Mouse (Mus musculus): ENCODE data around the gene AU040320. TPM values are rescaled to one million over a fixed set of nuclear protein-coding genes. Genes with fewer than 3 reads are reported as not detected.

The AU040320 gene
- total RNA-seq, 4 experiments from 2014 or later, result 28.2 to 37.7 (median 33.6) TPM

DNA sequence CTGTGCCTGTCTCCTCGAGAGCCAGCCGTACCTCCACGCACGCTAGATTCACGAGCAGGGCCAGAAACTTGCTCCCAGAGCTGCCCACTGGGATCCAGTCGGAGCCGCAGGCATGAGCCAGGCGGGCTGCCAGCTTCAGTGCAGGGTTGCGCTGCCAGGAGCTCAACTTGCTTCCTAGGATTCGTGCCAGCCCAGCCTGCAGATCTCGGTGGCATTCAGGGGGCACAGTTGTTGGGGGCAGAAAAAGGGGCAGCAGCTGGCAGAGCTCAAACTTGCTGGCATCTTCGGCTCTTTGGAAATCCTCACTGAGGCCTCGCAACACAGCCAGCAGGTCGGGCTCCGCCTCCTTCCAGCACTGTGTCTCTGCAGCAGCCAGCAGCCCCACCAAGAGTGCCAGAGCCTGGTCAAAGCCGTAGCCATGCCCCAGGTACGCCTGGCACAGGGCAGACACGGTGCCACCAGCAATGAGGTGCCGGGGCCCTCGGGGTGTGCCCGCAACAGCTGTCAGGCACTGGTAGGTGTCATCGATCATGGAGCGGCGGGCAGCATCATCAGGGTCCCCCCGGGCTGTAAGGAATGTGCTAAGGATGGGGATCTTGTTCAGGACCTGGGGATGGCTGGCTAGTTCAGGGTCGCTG, 3.2 kb upstream of the AU040320 start:
- DNase-seq (ENCODE audit: low spot score in 2 of 2), result peak; percentile 44 to 72

DNA sequence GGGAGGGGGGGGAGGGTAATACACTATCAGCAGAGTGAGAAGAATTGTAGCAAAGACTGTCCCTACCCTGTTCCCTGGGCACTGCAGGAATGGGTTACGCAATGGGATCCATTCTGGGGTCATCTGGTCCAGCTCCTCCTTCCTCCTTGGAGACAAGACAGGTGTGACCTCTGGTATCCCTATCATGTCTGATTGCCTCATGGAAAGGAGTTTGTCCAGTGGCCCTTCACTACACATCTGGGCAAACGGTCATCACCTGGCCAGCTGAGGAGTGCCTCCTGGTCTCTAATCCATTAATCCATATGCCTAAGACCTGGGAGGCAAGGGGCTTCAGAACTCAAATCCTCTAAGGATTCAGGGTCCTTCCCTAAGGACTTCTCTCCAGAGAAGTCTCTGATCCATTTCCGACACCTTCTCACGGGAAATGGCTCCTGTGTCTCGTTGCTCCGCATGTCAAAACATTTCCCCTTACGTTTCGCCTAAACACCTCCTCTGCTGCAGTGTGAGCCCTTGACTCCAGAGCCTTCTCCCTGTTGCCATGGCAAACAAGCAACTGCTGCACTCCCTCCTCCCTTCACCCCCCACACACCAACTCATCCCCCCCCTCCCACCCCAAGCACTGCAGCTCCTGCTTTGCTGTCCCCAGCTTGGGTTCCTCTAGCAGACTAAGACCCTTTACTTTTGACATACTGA, 2.3 kb upstream of the AU040320 start:
- no peak for DNase-seq (ENCODE audit: low spot score in 2 of 2)

DNA sequence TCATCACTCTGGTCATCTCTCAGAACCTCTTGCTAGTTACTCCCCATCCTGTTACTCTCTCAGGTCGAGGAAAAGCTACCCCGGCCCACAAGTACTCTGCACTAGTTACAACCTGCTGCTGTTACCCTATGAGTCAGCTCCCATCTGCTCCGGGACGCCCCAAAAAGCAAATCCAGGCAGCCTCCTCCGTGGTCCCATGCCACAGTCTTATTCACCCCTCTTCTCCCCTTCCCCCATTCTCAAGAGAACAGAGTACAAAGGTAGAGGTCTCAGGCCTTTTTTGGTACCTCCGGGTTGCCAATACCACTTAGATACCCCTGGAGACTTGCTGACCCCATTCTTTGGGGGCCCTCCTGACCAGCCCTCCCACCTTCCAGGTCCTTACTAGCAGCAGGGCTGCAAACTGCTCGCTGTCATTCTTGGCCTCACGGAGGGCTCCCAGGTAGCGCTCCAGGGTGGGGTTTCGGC, 1.8 kb upstream of the AU040320 start:
- no peak for DNase-seq (ENCODE audit: low spot score in 2 of 2)

DNA sequence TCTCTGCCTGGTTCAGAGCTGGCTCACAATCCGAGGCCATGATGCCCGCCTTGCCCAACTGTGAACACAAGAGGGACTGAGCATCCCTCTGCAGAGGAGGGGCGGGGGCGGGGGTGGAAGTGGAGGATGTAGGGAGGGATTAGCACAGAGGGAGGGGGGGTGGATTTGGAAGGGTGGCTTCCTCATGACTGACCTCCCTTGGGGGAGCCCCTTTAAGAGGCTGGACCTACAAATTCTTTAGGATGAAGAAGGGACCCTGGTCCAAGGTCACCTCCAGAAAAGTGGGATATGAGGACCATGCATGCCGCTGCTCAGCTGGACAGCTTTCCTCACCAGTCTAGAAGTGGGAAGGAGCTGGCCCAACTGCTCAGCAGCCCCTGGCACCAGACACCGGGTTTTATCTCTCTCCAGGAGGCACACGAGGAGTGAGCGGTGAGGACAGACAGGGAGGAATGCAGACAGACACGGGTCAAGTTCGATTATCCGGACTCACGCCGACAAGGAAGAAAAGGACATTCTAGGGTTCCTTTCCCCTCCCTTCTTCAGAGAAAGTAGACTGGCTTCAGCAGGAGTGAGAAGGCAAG, 1.2 kb upstream of the AU040320 start:
- no peak for DNase-seq (ENCODE audit: low spot score in 2 of 2)

DNA sequence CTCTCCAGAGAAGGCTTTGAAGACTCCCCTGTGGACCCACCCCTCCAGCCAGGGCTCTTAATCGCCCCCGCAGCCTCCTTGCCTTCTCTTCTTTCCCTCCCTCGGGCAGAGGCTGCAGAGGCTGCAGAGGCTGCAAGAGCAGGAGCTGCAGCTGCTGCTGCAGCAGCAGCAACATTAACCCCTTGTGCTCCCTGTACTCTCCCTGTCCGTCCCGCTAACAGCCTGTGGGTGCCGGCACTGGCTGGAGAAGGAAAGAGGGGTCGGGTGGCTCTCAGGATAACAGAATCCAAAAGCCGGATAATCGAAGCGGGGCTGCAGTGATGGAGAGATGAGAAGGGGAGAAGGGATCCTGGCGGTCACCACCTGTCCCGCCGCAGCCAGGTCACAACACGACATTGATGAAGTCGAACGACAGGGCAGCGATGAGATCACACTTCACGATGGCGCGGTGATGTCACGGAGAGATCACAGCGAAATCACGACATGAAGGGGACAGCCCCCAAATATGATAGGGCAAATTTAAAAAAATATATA, 669 bp upstream of the AU040320 start:
- no peak for DNase-seq (ENCODE audit: low spot score in 2 of 2)

DNA sequence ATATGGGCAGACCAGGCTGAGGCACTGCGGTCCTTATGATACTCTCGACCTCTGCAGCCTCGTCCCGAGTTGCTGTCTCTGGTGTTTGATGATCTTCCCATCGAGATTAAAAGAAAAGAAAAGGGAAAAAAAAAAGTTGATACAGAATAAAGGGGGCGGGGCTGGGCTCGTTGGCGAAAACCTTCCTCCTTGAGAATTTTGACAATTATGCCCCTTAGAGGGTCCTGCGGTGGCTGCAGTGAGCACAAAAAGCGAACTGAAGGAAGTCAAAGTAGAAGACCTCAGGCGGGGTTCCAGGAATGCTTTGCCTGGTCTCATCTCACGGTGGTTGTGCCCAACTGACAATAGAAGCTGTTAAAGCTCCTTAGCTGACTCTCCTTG, 877 bp downstream of the AU040320 start:
- no peak for DNase-seq (ENCODE audit: low spot score in 2 of 2)

DNA sequence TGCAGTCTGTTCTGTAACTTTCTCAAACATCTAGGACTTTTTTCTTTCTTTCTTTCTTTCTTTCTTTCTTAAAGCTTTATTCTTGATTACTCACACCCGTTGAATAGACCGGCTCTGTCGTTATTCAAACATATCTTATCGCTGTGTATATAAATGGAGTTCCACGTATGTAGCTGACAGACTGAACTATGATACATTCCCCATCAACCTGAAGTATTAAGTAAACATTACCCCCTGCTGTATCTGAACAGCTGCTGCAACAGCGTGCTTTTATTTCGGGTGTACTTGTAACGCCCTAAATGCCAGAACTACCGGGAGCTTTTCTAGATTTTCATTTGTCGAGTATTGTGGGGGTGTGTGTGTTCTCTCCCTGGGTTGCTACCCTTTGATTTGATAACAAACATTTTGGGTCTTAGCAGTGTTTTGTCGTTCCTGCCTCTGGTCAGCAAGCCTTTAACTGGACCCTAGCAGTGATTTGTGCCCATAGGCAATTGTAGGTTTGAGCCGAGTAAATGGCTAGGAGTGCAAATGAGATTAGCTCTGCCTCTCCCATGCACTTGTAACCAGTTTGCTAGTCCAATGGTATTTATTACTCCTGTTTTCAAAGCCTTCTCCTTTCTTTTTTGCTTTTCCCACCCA, 1.5 kb downstream of the AU040320 start:
- no peak for DNase-seq (ENCODE audit: low spot score in 2 of 2)

DNA sequence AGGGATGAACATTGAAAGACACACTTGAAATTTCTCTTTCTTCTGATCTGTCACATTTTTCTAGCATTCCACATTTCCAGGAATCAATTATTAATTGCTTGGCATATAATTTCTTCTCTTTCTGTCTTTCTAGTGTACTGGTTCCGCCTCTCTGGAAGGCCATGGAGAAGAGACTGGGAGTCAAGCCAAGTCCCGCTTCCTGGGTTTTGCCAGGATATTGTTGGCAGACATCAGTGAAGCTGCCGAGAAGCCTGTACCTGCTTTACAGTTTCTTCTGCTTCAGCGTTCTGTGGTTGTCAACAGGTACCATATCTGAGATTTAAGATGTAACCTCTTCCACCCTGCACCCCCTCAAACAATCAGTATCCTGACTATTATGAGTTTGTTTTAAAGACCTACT, 3.4 kb downstream of the AU040320 start:
- DNase-seq (ENCODE audit: low spot score in 2 of 2), result no peak

DNA sequence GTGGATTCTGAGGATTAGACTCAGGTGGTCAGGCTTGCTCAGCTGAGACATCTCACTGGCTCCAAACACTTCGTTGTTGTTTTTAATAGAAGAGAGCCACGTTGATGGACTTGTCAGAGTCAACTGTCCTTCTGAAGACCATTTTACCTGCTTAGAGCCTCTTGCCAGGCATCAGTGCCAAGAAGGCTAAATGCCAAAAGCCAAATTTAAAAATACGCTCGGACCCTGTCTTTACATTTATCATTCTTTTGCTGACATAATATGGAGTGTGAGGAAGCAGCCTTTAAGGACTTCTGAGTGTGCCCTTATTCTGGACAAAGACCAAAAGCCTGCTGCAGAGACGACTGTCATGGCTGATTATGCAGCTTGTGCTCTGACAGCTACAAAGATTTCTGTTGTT, 5.0 kb downstream of the AU040320 start:
- DNase-seq (ENCODE audit: low spot score in 2 of 2), result no peak

DNA sequence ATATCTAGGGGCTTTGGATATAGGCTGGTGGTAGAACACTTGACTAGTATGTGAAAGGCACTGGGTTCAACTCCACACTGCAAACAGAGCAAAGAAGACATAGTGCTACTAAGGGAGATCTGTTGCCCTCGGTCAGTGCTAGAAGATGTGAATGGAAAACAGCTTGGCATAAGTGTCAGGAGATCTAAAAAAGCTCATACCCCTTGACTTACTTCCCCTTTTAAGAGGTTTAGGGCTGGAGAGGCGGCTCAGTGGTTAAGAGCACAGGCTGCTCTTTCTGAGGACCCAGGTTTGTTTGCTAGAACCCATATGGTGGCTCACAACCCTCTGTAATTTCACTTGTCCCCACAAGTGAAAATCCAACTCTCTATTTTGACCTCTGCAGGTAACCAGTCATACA, 6.1 kb downstream of the AU040320 start:
- DNase-seq (ENCODE audit: low spot score in 2 of 2), result no peak

DNA sequence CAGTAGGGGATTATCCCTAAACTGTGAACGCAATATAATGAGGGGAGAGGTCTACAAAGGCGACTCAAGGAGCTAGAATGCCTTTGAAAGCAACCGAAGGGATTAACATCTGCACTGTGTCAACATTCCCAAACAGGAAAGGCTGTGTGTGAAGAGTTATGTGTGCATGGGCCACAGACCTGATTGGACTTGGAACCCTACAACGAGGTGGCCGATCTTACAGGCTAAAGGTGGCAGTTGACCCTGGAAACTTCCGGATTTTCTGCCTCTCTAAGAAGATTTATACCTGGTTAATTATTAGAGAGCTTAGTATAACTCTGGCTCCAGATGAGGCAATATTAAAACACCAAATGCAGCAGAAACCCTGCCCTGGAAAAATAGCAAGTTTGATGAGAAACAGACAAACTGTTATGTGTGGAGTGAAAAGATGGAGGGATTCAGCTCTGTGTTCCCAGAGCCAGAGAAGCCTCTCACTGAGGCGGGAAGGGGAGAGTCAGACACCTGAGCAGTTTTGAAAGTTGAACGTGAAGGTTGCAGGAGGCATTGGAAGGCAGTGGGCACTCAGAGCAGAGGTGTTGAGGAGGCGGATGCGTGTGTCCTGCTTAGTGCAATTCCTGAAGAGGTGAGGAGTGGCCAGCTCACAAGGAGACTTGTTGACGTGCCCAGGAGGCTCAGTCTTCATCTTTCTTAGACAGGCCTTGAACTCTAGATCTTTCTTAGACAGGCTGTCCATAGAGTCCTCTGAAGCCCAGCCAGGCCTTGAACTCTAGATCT, 9.4 kb downstream of the AU040320 start:
- no peak for DNase-seq (ENCODE audit: low spot score in 2 of 2)

DNA sequence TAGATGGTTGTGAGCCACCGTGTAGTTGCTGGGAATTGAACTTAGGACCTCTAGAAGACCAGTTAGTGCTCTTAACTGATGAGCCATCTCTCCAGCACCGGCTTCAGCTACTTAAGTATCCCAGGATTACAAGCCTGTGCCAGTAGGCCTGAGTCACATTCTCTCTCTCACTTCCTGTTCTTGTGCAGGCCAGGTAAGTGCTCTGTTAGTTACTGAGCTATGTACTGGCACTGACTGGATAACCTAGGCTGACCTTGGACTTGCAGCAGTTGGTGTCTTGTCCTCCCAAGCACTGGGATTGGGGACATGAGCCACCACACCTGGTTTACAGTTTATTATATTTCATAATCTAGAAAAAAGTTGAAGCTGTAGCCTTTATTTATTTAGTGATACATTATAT, 10.1 kb downstream of the AU040320 start:
- DNase-seq (ENCODE audit: low spot score in 2 of 2), result no peak

DNA sequence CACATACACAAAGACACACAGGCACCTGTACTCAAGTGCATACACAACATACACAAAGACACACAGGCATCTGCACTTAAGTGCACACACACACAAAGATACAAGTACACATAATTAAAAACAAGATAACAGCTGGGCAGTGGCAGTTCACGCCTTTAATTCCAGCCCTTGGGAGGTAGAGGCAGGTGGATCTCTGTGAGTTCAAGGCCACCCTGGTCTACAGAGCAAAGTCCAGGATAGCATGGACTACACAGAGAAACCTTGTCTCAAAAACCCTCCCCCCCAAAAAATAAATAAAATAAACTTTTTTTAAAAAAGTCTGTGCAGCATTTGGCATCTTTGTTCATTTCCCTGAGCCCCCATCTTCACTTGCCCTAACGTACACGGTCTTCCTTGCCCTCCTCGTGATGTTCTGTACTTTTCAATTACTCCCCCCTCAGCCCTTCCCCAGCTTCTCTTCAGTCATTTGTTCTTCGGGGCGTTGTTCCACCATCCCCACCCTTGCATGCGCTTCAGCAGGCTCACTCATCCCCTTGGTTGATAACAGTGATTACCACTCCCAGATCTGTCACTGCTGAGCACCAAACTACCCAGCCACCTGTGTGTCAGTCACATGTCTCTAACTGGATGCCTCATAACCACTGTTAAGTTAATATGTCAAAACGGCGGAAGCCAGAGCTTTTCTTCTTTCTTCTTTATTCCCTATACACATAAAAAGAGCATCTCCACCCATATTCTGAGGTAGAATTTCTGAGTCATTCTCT, 16.6 kb downstream of the AU040320 start:
- no peak for DNase-seq (ENCODE audit: low spot score in 2 of 2)

DNA sequence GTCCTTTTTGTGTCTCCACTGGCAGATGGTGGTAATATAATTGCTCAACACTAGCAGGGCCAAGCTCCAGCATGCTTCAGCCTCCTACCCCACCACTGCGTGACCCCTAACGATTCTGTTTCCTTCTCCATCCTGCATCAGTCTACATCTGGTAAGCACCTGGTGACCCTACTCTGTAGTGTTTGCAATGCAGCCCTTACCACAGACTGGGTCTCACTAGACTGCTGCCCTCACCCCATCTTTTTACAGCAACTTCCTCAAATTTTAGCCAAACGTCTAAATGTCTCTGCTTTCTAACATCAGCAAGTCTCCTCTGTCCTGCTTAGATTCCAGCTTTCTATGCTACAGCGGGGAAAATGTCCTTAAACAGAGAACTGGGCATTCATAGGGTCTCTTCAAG, 17.5 kb downstream of the AU040320 start:
- DNase-seq (ENCODE audit: low spot score in 2 of 2), result no peak

DNA sequence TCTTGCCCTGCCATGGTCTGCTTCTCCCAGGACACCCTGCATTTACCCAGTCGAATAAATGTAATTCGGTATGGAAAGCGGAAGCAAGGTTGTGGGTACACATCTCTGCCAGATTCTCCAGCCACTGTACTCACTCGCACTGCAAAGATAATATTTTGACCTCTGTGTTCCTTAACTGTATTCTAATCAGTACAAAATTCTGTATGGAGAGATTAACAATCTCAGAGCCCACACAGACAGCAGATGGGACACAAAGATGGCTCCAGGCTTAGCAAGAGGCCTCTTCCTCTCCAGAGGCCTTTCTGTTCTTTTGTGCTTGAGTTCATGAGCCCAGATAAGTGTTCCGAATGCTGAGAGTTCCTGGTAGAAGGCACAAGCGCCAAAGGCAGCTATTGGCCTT, 20.5 kb downstream of the AU040320 start:
- DNase-seq (ENCODE audit: low spot score in 2 of 2), result no peak

DNA sequence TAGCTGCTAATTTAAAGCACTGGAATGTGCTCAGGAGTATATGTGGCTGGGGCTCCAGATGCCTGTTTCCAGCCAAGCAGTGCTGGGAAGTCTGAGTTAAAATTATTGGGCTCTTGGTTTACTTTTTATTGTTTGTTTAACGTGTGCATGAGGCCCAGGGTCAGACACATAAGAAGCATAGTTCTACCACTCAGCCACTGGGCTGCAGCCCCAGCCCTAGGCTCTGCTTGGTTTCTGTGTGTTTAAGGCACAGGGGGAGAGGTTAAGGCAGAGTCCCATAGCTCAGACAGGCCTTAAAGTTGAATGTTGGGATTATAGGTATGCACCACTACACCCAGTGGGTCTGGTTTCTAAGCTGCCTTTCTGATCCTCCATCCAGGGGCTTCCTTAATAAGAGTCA, 21.8 kb downstream of the AU040320 start:
- DNase-seq (ENCODE audit: low spot score in 2 of 2), result no peak

DNA sequence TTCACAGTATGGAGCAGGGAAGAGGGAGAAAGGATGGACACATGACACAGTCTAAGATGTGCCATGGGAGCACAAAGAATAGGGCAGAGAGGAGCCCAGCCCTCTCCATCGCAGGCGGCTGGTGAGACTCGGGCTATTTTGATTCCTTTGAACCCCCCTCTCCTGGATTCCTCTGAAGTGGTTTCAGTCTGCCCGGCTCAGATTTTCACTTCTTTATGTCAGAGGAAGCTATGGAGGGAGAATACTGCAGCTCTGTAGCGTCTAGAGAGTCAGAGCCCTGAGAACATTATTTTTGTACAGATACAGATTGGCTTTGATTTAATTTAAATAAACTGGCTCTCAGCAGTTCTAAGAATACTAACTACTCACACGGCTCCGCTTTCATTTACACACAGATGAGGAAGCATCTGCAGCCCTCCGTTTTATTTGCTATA, 25.8 kb downstream of the AU040320 start:
- DNase-seq (ENCODE audit: low spot score in 2 of 2), result no peak

DNA sequence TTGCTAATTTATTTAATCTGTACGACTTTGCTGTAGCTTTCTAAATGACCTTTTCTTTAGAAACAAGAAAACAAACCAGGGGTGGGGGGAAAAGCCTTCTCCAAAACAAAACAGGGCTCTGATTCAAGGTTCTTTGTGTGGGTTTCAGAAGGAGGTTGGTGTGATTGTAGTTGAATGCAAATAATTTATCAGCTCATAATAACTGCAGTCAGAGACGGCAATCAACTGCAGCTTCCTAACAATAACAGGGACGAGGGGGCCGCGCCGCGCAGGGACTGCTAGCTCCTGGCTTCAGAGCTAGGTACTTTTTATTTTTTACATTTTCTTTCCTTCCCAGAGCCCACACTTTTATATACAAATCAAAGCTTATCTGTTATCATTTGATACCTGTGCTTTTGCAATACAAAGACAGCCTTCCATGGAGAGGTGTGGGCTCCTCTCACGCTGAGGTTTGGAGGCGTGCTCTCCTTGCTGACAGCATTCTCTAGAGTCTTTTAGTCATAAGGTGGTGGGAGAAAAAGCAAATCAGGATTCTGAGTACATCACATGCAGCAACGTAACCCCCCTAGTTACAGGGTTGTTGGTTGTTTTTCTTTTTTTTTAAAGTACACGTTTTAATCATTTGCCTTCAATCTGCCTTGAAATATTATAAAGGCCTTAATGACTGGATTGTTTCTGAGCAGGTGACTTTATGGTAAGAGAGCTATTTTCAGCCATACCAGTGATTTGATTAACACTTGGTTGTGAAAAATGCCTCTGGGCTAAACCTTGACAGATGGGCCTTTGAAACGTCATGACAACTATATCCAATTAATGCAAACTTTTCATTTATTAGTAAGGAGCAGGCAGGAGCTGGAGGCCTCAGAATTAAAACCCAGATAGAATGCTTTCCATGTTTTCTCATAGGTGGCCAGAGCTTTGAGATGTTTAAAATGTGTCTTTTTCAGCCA, 26.8 kb downstream of the AU040320 start:
- no peak for DNase-seq (ENCODE audit: low spot score in 2 of 2)

DNA sequence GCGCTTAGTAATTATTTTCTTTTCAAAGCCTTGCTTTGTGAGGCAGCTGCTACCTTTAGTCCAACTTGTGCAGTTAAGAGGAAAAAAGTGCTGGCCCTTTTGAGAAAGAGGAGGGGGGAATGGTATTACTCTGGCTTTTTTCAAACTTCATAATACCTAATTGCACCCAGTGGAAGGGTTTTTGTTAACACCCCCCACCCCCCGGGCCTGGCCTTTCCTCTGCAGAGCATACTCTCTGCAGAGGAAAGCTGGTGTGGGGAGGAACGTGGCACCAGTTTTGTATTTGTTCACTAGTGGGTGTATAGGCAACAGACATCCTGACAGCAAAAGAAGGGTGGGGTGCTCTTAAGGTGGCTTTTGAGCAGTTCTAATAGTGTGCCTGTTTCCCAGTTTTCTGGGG, 28.5 kb downstream of the AU040320 start:
- no peak for DNase-seq (ENCODE audit: low spot score in 2 of 2)
